Mouse (Mus musculus): ENCODE data around the gene Lsm11. TPM values are rescaled to one million over a fixed set of nuclear protein-coding genes. Genes with fewer than 3 reads are reported as not detected.

Gene Lsm11
- total and polyA plus RNA-seq, 3 experiments = 4.4 to 24.1 (median 6.7) TPM

- TF ChIP-seq POLR2AphosphoS5 (IDR thresholded peaks at IDR 0.05; ENCODE audit: insufficient replicate concordance, low read depth, low read length) (no peak), CTCF (IDR thresholded peaks at IDR 0.05; ENCODE audit: low read depth, low read length) (no peak), GATA1 (IDR thresholded peaks at IDR 0.05; ENCODE audit: borderline replicate concordance, low read length) (no peak), GATA2 (IDR thresholded peaks at IDR 0.05; ENCODE audit: borderline replicate concordance, low read depth, low read length) (no peak)
- ATAC-seq (ENCODE audit: extremely low read depth, insufficient number of reproducible peaks, low FRiP score, poor library complexity, severe bottlenecking) (no peak), DNase-seq (ENCODE audit: low spot score) (no peak)
- Histone ChIP-seq H3K9me3 (replicated peaks) (no peaks in the 10 kb centered on the region), H3K27me3 (ENCODE audit: insufficient read depth, low read length) (peaks cover 21% of the 10 kb centered on the region), H3K36me3 (replicated peaks) (no peaks in the 10 kb centered on the region), H3K4me1 (ENCODE audit: insufficient read depth, low read depth, low read length) (no peaks in the 10 kb centered on the region), H3K4me3 (ENCODE audit: low read depth, low read length) (no peak overlapping the region)
Measured at GRCm38 (mm10) chr11:45974466-45974865, 29.7 kb upstream of the Lsm11 start.

GRCm38 (mm10) chr11:45973635-45974034 lies 28.9 kb upstream of the Lsm11 start:
- Histone ChIP-seq H3K36me3 (replicated peaks) (no peaks in the 10 kb centered on the region), H3K27me3 (ENCODE audit: insufficient read depth, low read length) (peaks cover 21% of the 10 kb centered on the region), H3K9me3 (replicated peaks) (no peaks in the 10 kb centered on the region), H3K4me3 (ENCODE audit: low read depth, low read length) (no peak overlapping the region), H3K4me1 (ENCODE audit: insufficient read depth, low read depth, low read length) (no peaks in the 10 kb centered on the region)
- DNase-seq (ENCODE audit: low spot score) (no peak), ATAC-seq (ENCODE audit: extremely low read depth, insufficient number of reproducible peaks, low FRiP score, poor library complexity, severe bottlenecking) (no peak)
- no peak for TF ChIP-seq GATA2 (IDR thresholded peaks at IDR 0.05; ENCODE audit: borderline replicate concordance, low read depth, low read length)
- TF ChIP-seq TAL1 (conservative IDR thresholded peaks at IDR 0.05; ENCODE audit: low read depth, low read length) = no peak
- TF ChIP-seq GATA1 (IDR thresholded peaks at IDR 0.05; ENCODE audit: borderline replicate concordance, low read length) = no peak
- no peak for TF ChIP-seq POLR2AphosphoS5 (IDR thresholded peaks at IDR 0.05; ENCODE audit: insufficient replicate concordance, low read depth, low read length)
- no peak for TF ChIP-seq CTCF (IDR thresholded peaks at IDR 0.05; ENCODE audit: low read depth, low read length)

- no peak for TF ChIP-seq GATA1 (IDR thresholded peaks at IDR 0.05; ENCODE audit: borderline replicate concordance, low read length)
- TF ChIP-seq POLR2AphosphoS5 (IDR thresholded peaks at IDR 0.05; ENCODE audit: insufficient replicate concordance, low read depth, low read length) = no peak
- TF ChIP-seq CTCF (IDR thresholded peaks at IDR 0.05; ENCODE audit: low read depth, low read length) = no peak
- no peak for TF ChIP-seq TAL1 (conservative IDR thresholded peaks at IDR 0.05; ENCODE audit: low read depth, low read length)
- no peak for TF ChIP-seq GATA2 (IDR thresholded peaks at IDR 0.05; ENCODE audit: borderline replicate concordance, low read depth, low read length)
- H3K9me3 ChIP-seq (replicated peaks) = no peaks in the 10 kb centered on the region
- H3K36me3 ChIP-seq (replicated peaks) = no peaks in the 10 kb centered on the region
- ATAC-seq (ENCODE audit: extremely low read depth, insufficient number of reproducible peaks, low FRiP score, poor library complexity, severe bottlenecking) = no peak
- no peaks in the 10 kb centered on the region for H3K4me1 ChIP-seq (ENCODE audit: insufficient read depth, low read depth, low read length)
- H3K27me3 ChIP-seq (ENCODE audit: insufficient read depth, low read length) = peaks cover 16% of the 10 kb centered on the region
- DNase-seq (ENCODE audit: low spot score) = no peak
- H3K4me3 ChIP-seq (ENCODE audit: low read depth, low read length) = no peak overlapping the region
Measured at GRCm38 (mm10) chr11:45968466-45968865, 23.7 kb upstream of the Lsm11 start.

GRCm38 (mm10) chr11:45966896-45967295 lies 22.2 kb upstream of the Lsm11 start:
- no peaks in the 10 kb centered on the region for H3K4me1 ChIP-seq (ENCODE audit: insufficient read depth, low read depth, low read length)
- no peak for DNase-seq (ENCODE audit: low spot score)
- peaks cover 13% of the 10 kb centered on the region for H3K27me3 ChIP-seq (ENCODE audit: insufficient read depth, low read length)
- H3K4me3 ChIP-seq (ENCODE audit: low read depth, low read length) = no peak overlapping the region
- TF ChIP-seq POLR2AphosphoS5 (IDR thresholded peaks at IDR 0.05; ENCODE audit: insufficient replicate concordance, low read depth, low read length) (no peak), TAL1 (conservative IDR thresholded peaks at IDR 0.05; ENCODE audit: low read depth, low read length) (no peak), GATA1 (IDR thresholded peaks at IDR 0.05; ENCODE audit: borderline replicate concordance, low read length) (no peak), GATA2 (IDR thresholded peaks at IDR 0.05; ENCODE audit: borderline replicate concordance, low read depth, low read length) (no peak), CTCF (IDR thresholded peaks at IDR 0.05; ENCODE audit: low read depth, low read length) (no peak)
- no peaks in the 10 kb centered on the region for H3K9me3 ChIP-seq (replicated peaks)
- ATAC-seq (ENCODE audit: extremely low read depth, insufficient number of reproducible peaks, low FRiP score, poor library complexity, severe bottlenecking) = no peak
- H3K36me3 ChIP-seq (replicated peaks) = no peaks in the 10 kb centered on the region

- Histone ChIP-seq H3K4me3 (ENCODE audit: low read depth, low read length) (no peak overlapping the region), H3K27me3 (ENCODE audit: insufficient read depth, low read length) (peaks cover 6% of the 10 kb centered on the region; the same call in 1 of the 2 replicates), H3K4me1 (ENCODE audit: insufficient read depth, low read depth, low read length) (peaks cover 4% of the 10 kb centered on the region; the same call in 1 of the 2 replicates), H3K9me3 (replicated peaks) (no peaks in the 10 kb centered on the region), H3K36me3 (replicated peaks) (no peaks in the 10 kb centered on the region)
- TF ChIP-seq TAL1 (conservative IDR thresholded peaks at IDR 0.05; ENCODE audit: low read depth, low read length) (no peak), GATA1 (IDR thresholded peaks at IDR 0.05; ENCODE audit: borderline replicate concordance, low read length) (no peak), GATA2 (IDR thresholded peaks at IDR 0.05; ENCODE audit: borderline replicate concordance, low read depth, low read length) (no peak), POLR2AphosphoS5 (IDR thresholded peaks at IDR 0.05; ENCODE audit: insufficient replicate concordance, low read depth, low read length) (no peak), CTCF (IDR thresholded peaks at IDR 0.05; ENCODE audit: low read depth, low read length) (no peak)
- no peak for DNase-seq (ENCODE audit: low spot score)
- no peak for ATAC-seq (ENCODE audit: extremely low read depth, insufficient number of reproducible peaks, low FRiP score, poor library complexity, severe bottlenecking)
Measured at GRCm38 (mm10) chr11:45960003-45960402, 15.3 kb upstream of the Lsm11 start.

- Histone ChIP-seq H3K36me3 (replicated peaks) (no peaks in the 10 kb centered on the region), H3K4me3 (ENCODE audit: low read depth, low read length) (no peak overlapping the region), H3K9me3 (replicated peaks) (no peaks in the 10 kb centered on the region), H3K4me1 (ENCODE audit: insufficient read depth, low read depth, low read length) (peaks cover 7% of the 10 kb centered on the region; the same call in 1 of the 2 replicates), H3K27me3 (ENCODE audit: insufficient read depth, low read length) (peaks cover 6% of the 10 kb centered on the region; the same call in 1 of the 2 replicates)
- ATAC-seq (ENCODE audit: extremely low read depth, insufficient number of reproducible peaks, low FRiP score, poor library complexity, severe bottlenecking) (no peak), DNase-seq (ENCODE audit: low spot score) (no peak)
- TF ChIP-seq GATA2 (IDR thresholded peaks at IDR 0.05; ENCODE audit: borderline replicate concordance, low read depth, low read length) (no peak), CTCF (IDR thresholded peaks at IDR 0.05; ENCODE audit: low read depth, low read length) (no peak), TAL1 (conservative IDR thresholded peaks at IDR 0.05; ENCODE audit: low read depth, low read length) (no peak), POLR2AphosphoS5 (IDR thresholded peaks at IDR 0.05; ENCODE audit: insufficient replicate concordance, low read depth, low read length) (no peak), GATA1 (IDR thresholded peaks at IDR 0.05; ENCODE audit: borderline replicate concordance, low read length) (no peak)
Measured at GRCm38 (mm10) chr11:45959598-45959997, 14.9 kb upstream of the Lsm11 start.
